Mouse (Mus musculus): ENCODE measurements around the gene Spc24. TPM values are rescaled to one million over a fixed set of nuclear protein-coding genes. Genes with fewer than 3 reads are reported as not detected.
"Not testable (repeated sequence)": the region's sequence is repeated elsewhere in the genome, so short reads cannot be mapped to it uniquely, and the experiment has no call there.

Gene Spc24
- polyA plus RNA-seq, 1 experiment = 59.0 TPM

- WGBS = 93% methylated on average over 5 of the region's 5 CpGs
- H3K36me3 ChIP-seq (ENCODE audit: control insufficient read depth, insufficient read depth, low read length) = no peaks in the 10 kb centered on the region
- H3K4me3 ChIP-seq (ENCODE audit: control insufficient read depth, insufficient read depth, low read length) = no peak overlapping the region
- no peak for DNase-seq
- H3K4me1 ChIP-seq (replicated peaks; ENCODE audit: control insufficient read depth, insufficient read depth, low read length) = no peaks in the 10 kb centered on the region
- no peak overlapping the region for H3K27ac ChIP-seq (ENCODE audit: control insufficient read depth, insufficient read depth, low read length)
- no peaks in the 10 kb centered on the region for H3K27me3 ChIP-seq (ENCODE audit: control insufficient read depth, insufficient read depth, low read length)
- TF ChIP-seq CTCF (IDR thresholded peaks at IDR 0.05; ENCODE audit: borderline replicate concordance, control insufficient read depth, extremely low read depth, insufficient read depth, low read length, poor library complexity) (no peak), POLR2A (IDR thresholded peaks at IDR 0.05; ENCODE audit: control insufficient read depth, extremely low read depth, insufficient read depth, low read length, poor library complexity) (no peak)
Observed at GRCm38 (mm10) chr9:21787654-21788053, 27.6 kb upstream of the Spc24 start.

DNA sequence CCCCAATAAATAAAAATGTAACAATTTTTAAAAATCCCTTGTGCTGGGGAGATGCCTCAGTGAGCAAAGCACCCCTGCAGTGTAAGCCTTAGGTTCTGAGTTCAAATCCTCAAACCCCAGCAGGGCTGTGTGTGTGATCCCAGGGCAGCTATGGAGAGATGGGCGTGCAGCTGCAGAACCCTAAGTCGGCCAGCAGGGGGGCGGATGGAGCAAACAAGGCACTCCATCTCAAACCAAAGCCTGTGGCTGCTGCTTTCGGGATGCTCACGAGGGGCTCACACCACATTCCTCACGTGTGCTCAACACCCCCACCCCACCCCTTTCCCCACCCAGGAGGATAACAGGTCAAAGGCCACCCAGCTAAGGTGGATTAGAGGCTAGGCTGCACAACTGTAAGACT lies 26.8 kb upstream of the Spc24 start:
- WGBS = 12% methylated on average over 6 of the region's 6 CpGs
- H3K36me3 ChIP-seq (ENCODE audit: control insufficient read depth, insufficient read depth, low read length) = no peaks in the 10 kb centered on the region
- DNase-seq = peak; percentile 71
- H3K27ac ChIP-seq (ENCODE audit: control insufficient read depth, insufficient read depth, low read length) = no peak overlapping the region
- no peaks in the 10 kb centered on the region for H3K27me3 ChIP-seq (ENCODE audit: control insufficient read depth, insufficient read depth, low read length)
- H3K4me1 ChIP-seq (replicated peaks; ENCODE audit: control insufficient read depth, insufficient read depth, low read length) = no peaks in the 10 kb centered on the region
- peak; percentile 82; the same call in 1 of the 2 replicates for TF ChIP-seq CTCF (IDR thresholded peaks at IDR 0.05; ENCODE audit: borderline replicate concordance, control insufficient read depth, extremely low read depth, insufficient read depth, low read length, poor library complexity)
- no peak for TF ChIP-seq POLR2A (IDR thresholded peaks at IDR 0.05; ENCODE audit: control insufficient read depth, extremely low read depth, insufficient read depth, low read length, poor library complexity)
- no peak overlapping the region for H3K4me3 ChIP-seq (ENCODE audit: control insufficient read depth, insufficient read depth, low read length)

DNA sequence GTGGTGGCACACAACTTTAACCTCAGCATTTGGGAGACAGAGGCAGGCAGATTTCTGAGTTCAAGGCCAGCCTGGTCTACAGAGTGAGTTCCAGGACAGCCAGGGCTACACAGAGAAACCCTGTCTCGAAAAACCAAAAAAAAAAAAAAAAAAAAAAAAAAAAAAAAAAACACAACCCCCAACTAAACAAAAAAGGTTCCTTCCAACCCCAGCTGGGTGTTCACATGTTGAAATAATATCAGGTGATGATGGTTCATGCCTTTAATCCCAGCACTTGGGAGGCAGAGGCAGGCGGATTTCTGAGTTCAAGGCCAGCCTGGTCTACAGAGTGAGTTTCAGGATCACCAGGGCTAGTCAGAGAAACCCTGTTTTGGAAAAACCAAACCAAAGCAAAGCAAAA lies 26.2 kb upstream of the Spc24 start:
- H3K27ac ChIP-seq (ENCODE audit: control insufficient read depth, insufficient read depth, low read length); H3K4me3 ChIP-seq (ENCODE audit: control insufficient read depth, insufficient read depth, low read length); H3K27me3 ChIP-seq (ENCODE audit: control insufficient read depth, insufficient read depth, low read length); DNase-seq; H3K36me3 ChIP-seq (ENCODE audit: control insufficient read depth, insufficient read depth, low read length); H3K4me1 ChIP-seq (replicated peaks; ENCODE audit: control insufficient read depth, insufficient read depth, low read length): not testable (repeated sequence)
- WGBS = 91% methylated on average over 2 of the region's 2 CpGs

GRCm38 (mm10) chr9:21784517-21785307 lies 24.6 kb upstream of the Spc24 start:
- TF ChIP-seq POLR2A (IDR thresholded peaks at IDR 0.05; ENCODE audit: control insufficient read depth, extremely low read depth, insufficient read depth, low read length, poor library complexity) (no peak), CTCF (IDR thresholded peaks at IDR 0.05; ENCODE audit: borderline replicate concordance, control insufficient read depth, extremely low read depth, insufficient read depth, low read length, poor library complexity) (no peak)
- no peaks in the 10 kb centered on the region for H3K36me3 ChIP-seq (ENCODE audit: control insufficient read depth, insufficient read depth, low read length)
- DNase-seq = no peak
- H3K4me3 ChIP-seq (ENCODE audit: control insufficient read depth, insufficient read depth, low read length) = no peak overlapping the region
- WGBS = 86% methylated on average over 7 of the region's 7 CpGs
- no peaks in the 10 kb centered on the region for H3K4me1 ChIP-seq (replicated peaks; ENCODE audit: control insufficient read depth, insufficient read depth, low read length)
- H3K27me3 ChIP-seq (ENCODE audit: control insufficient read depth, insufficient read depth, low read length) = no peaks in the 10 kb centered on the region
- H3K27ac ChIP-seq (ENCODE audit: control insufficient read depth, insufficient read depth, low read length) = no peak overlapping the region

GRCm38 (mm10) chr9:21781657-21782468 lies 21.8 kb upstream of the Spc24 start:
- TF ChIP-seq CTCF (IDR thresholded peaks at IDR 0.05; ENCODE audit: borderline replicate concordance, control insufficient read depth, extremely low read depth, insufficient read depth, low read length, poor library complexity) = no peak
- no peak for TF ChIP-seq POLR2A (IDR thresholded peaks at IDR 0.05; ENCODE audit: control insufficient read depth, extremely low read depth, insufficient read depth, low read length, poor library complexity)
- WGBS = 91% methylated on average over 15 of the region's 15 CpGs
- Histone ChIP-seq H3K4me1 (replicated peaks; ENCODE audit: control insufficient read depth, insufficient read depth, low read length) (no peaks in the 10 kb centered on the region), H3K36me3 (ENCODE audit: control insufficient read depth, insufficient read depth, low read length) (no peaks in the 10 kb centered on the region), H3K4me3 (ENCODE audit: control insufficient read depth, insufficient read depth, low read length) (no peak overlapping the region), H3K27me3 (ENCODE audit: control insufficient read depth, insufficient read depth, low read length) (no peaks in the 10 kb centered on the region), H3K27ac (ENCODE audit: control insufficient read depth, insufficient read depth, low read length) (no peak overlapping the region; the same call in 1 of the 2 replicates)
- no peak for DNase-seq

GRCm38 (mm10) chr9:21777726-21778125 lies 17.6 kb upstream of the Spc24 start:
- 88% methylated on average over 3 of the region's 3 CpGs for WGBS
- Histone ChIP-seq H3K4me3 (ENCODE audit: control insufficient read depth, insufficient read depth, low read length) (no peak overlapping the region), H3K4me1 (replicated peaks; ENCODE audit: control insufficient read depth, insufficient read depth, low read length) (no peaks in the 10 kb centered on the region), H3K27ac (ENCODE audit: control insufficient read depth, insufficient read depth, low read length) (no peak overlapping the region), H3K36me3 (ENCODE audit: control insufficient read depth, insufficient read depth, low read length) (no peaks in the 10 kb centered on the region), H3K27me3 (ENCODE audit: control insufficient read depth, insufficient read depth, low read length) (no peaks in the 10 kb centered on the region)
- DNase-seq = no peak
- TF ChIP-seq POLR2A (IDR thresholded peaks at IDR 0.05; ENCODE audit: control insufficient read depth, extremely low read depth, insufficient read depth, low read length, poor library complexity) = no peak
- no peak for TF ChIP-seq CTCF (IDR thresholded peaks at IDR 0.05; ENCODE audit: borderline replicate concordance, control insufficient read depth, extremely low read depth, insufficient read depth, low read length, poor library complexity)
